ENCODE assay signal across 13 mouse cellular contexts in the genomic region with DNA sequence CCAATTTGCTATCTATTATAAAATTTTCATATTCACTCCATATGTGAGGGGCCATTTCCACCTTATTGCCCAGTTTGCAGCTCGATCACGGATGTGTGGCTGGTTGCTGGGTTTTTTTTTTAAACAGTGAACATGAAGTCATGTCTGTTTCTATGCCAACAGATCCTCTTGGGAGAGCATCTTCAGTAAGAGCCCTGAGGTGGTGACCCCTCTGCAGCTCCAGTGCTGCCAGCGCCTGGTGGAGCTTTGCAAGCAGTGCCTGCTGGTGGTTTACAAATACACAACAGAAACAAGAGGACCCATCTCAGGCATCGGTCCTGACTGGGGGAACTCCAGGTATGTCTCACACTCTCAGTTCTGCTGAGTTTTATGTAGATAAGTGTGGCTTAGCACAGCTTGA.
"Had no signal": no experiment of that assay in that cellular context is flagged by ENCODE, and none has a peak within 500 bp of the region (broad histone marks: within the 10 kb centered on the region; RNA-seq: fewer than 3 reads in every experiment).

No protein-coding gene starts in this region.

- H3K27ac ChIP-seq: layer of hippocampus, adult 2 months; limb, embryonic 12.5 days; liver, embryonic 14.5 days; neural tube, embryonic 13.5 days had no signal

- H3K9me3 ChIP-seq: limb, embryonic 12.5 days; neural tube, embryonic 13.5 days had no signal

- H3K27me3 ChIP-seq: limb, embryonic 12.5 days; neural tube, embryonic 13.5 days had no signal

- H3K36me3 ChIP-seq: limb, embryonic 12.5 days had no signal

- DNase-seq: kidney, adult 18-20 months; kidney, postnatal 10 days; kidney, postnatal 4 days; liver; lung, adult 18-20 months; lung, postnatal 36 days; right cerebral cortex, adult 18-20 months; right cerebral cortex, postnatal 25 days; thymus, postnatal 36 days had no signal

- H3K4me1 ChIP-seq: limb, embryonic 12.5 days had no signal

- H3K4me2 ChIP-seq: limb, embryonic 12.5 days; neural tube, embryonic 13.5 days had no signal

- H3K4me3 ChIP-seq: layer of hippocampus, adult 2 months; limb, embryonic 12.5 days; neural tube, embryonic 13.5 days had no signal

- H3K9ac ChIP-seq: limb, embryonic 12.5 days; liver, embryonic 14.5 days; neural tube, embryonic 13.5 days had no signal
